Mouse (Mus musculus): ENCODE data around the gene Tnks2. TPM values are rescaled to one million over a fixed set of nuclear protein-coding genes. Genes with fewer than 3 reads are reported as not detected.
A peak's percentile ranks its signal among the peaks of the same experiment; 100 is the strongest.

The Tnks2 gene
- polyA plus RNA-seq, 1 experiment from 2014 or later, result 71.2 TPM

DNA sequence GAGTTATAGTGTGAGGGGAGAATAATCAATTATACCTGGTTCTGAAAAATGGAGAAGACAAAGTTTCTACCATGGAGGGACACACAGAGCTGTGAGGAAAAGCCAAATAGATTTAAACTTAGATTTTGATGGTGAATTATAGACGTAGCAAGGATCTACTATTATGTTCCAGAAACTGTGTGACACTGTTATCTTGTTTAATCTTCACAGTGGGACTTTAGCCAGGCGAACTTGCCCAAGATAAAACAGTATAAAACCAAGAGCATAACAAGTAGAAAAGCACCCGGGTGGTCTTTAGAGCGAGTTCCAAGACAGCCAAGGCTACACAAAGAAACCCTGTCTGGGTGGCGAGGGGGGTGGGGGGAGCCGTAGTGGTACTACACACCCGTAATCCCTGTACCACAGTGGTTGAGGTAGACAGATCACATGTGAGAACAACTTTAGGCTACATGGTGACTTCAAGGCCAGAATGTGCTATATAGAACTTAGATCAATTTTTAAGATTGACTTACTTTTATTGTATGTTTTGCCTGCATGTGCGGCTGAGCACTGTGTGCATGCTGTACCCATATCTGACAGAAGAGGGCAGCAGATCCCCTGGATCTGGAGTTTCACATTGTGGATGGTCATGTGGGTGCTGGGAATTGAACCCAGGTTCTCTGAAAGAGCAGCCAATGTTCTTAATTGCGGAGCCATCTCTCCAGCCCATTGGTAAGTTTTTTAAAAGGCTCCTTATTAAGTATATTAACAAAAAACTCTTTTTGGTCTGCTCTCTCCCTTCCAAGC lies 32.0 kb upstream of the Tnks2 start:
- no peaks in the 10 kb centered on the region for H3K27me3 ChIP-seq (ENCODE audit: control insufficient read depth, insufficient read depth, low read length)
- ATAC-seq (ENCODE audit: low read depth), result peak; percentile 46; the same call in 1 of the 2 replicates
- WGBS, result 81% methylated on average over 9 of the region's 9 CpGs

DNA sequence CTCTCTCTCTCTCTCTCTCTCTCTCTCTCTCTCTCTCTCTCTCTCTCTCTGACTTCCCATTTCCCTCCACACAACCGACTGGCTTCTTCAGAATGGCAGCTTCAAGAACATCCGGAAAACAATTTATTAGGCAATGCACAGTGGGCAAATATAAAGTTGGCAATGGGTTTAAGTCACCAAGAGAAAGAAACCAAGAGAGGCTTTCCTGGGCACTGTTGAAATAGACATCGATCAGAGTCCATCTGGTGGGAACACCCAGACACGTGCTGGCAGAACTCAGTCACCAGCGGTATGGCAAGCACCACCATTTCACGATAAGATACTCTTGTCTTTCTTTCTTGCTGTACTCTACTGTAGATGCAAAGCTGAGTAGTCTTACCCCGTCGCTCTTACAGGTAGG lies 30.6 kb upstream of the Tnks2 start:
- Histone ChIP-seq H3K36me3 (ENCODE audit: control insufficient read depth, insufficient read depth, low read length) (no peaks in the 10 kb centered on the region), H3K9me3 (ENCODE audit: control insufficient read depth, low read length) (no peaks in the 10 kb centered on the region), H3K4me3 (ENCODE audit: low read depth, low read length) (no peak overlapping the region), H3K27ac (ENCODE audit: low read depth, low read length) (no peak overlapping the region), H3K4me1 (ENCODE audit: control insufficient read depth, insufficient read depth, low read length) (no peaks in the 10 kb centered on the region), H3K27me3 (ENCODE audit: control insufficient read depth, insufficient read depth, low read length) (no peaks in the 10 kb centered on the region), H3K9ac (replicated peaks; ENCODE audit: low read depth, low read length) (no peak overlapping the region), H3K4me2 (ENCODE audit: low read depth, low read length) (no peak overlapping the region)
- WGBS, result 95% methylated on average over 8 of the region's 8 CpGs
- no peak for ATAC-seq (ENCODE audit: low read depth)

More for the DNA sequence above, 32.0 kb upstream of the Tnks2 start:
- Histone ChIP-seq H3K4me3 (ENCODE audit: low read depth, low read length) (no peak overlapping the region), H3K9me3 (ENCODE audit: control insufficient read depth, low read length) (no peaks in the 10 kb centered on the region), H3K36me3 (ENCODE audit: control insufficient read depth, insufficient read depth, low read length) (no peaks in the 10 kb centered on the region), H3K4me2 (ENCODE audit: low read depth, low read length) (no peak overlapping the region), H3K4me1 (ENCODE audit: control insufficient read depth, insufficient read depth, low read length) (no peaks in the 10 kb centered on the region), H3K9ac (replicated peaks; ENCODE audit: low read depth, low read length) (no peak overlapping the region), H3K27ac (ENCODE audit: low read depth, low read length) (no peak overlapping the region)

DNA sequence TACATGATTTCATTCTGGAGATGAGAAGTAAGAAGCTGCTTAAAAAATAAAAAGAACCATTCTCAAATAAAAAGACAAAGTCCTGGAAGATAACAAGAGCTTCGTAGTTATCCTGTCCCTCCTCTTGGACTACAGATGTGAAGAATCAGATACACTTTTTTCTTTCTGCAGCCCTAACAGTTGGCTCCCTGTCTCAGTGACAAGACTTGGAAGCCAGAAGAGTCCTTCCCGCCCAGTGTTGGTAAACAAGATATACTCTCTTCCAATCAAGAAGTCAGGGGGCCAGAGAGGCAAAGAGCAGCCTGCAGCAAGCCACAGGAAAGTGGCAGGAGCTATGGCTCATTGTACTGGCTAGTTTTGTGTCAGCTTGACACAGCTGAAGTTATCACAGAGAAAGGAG lies 27.2 kb upstream of the Tnks2 start:
- Histone ChIP-seq H3K27ac (ENCODE audit: low read depth, low read length) (no peak overlapping the region), H3K27me3 (ENCODE audit: control insufficient read depth, insufficient read depth, low read length) (no peaks in the 10 kb centered on the region), H3K9ac (replicated peaks; ENCODE audit: low read depth, low read length) (no peak overlapping the region), H3K36me3 (ENCODE audit: control insufficient read depth, insufficient read depth, low read length) (no peaks in the 10 kb centered on the region), H3K4me1 (ENCODE audit: control insufficient read depth, insufficient read depth, low read length) (no peaks in the 10 kb centered on the region), H3K9me3 (ENCODE audit: control insufficient read depth, low read length) (no peaks in the 10 kb centered on the region), H3K4me2 (ENCODE audit: low read depth, low read length) (no peak overlapping the region), H3K4me3 (ENCODE audit: low read depth, low read length) (no peak overlapping the region)
- 88% methylated on average over 2 of the region's 2 CpGs for WGBS
- ATAC-seq (ENCODE audit: low read depth), result no peak

DNA sequence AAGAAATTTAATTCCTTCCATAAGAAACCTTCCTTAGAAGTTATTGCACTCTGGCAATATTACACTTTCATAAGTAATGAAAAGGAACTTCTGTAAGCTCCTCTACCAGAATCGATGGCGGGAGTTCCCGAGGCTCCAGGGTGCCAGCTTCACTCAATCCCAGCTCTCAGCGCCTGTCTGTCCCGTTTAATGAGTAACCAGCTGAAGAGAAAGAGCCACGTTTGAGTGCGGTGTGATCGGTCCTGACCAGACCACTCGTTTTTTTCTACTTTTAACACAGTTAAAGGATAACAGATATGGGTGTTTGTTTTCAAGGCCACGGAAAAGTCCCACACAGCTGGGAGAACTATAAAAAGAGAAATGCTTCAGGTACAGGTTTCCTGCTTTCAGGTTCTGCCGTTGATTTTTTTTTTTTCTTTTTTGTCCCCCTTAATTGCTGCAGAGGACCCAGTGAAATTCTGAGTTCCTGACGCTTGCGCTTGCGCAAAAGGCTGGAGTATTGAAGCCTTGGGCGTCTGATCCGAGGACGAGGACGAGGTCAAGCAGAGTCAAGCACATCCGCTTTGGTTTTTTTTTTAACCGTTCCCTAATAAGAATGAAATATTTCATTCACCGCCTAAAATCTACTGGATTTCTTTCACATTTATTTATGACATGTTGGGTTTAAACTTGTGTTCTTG lies 25.5 kb upstream of the Tnks2 start:
- Histone ChIP-seq H3K27ac (ENCODE audit: low read depth, low read length) (no peak overlapping the region), H3K4me1 (ENCODE audit: control insufficient read depth, insufficient read depth, low read length) (no peaks in the 10 kb centered on the region), H3K27me3 (ENCODE audit: control insufficient read depth, insufficient read depth, low read length) (no peaks in the 10 kb centered on the region), H3K36me3 (ENCODE audit: control insufficient read depth, insufficient read depth, low read length) (no peaks in the 10 kb centered on the region), H3K9me3 (ENCODE audit: control insufficient read depth, low read length) (no peaks in the 10 kb centered on the region), H3K9ac (replicated peaks; ENCODE audit: low read depth, low read length) (no peak overlapping the region), H3K4me3 (ENCODE audit: low read depth, low read length) (no peak overlapping the region), H3K4me2 (ENCODE audit: low read depth, low read length) (peak overlapping the region; percentile 20; the same call in 1 of the 2 replicates)
- no peak for ATAC-seq (ENCODE audit: low read depth)
- WGBS, result 37% methylated on average over 21 of the region's 21 CpGs

DNA sequence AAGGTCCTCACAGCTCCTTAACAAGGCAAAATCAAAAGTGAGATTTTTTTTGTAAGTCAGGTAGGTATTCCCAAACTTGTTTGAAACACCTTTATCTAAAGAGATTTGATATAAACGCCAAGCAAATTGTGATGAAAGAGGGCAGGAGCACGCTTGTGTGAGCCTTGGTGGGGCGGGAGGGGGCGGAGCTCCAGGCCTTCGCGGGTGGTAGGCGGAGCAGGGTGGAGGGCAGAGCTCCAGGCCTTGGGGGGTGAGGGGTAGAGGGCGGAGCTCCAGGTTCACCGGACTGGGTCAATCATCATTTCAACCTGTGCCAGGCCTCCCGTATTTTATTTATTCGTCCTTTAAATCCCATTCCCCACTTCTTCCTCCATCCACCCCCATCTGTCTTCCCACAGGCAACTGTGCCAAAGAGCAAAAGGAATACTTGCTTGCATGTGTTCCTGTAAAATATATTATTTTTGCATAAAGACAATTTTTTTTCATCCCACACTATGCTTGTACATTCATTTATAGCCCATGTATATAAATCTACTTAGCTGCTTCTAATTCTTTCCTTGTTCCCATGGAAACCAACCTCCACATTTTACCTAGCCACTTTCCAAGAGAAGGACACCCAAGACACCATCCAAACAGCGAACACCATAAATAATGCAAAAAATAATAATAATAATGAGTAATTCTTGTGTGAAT lies 24.4 kb upstream of the Tnks2 start:
- Histone ChIP-seq H3K4me2 (ENCODE audit: low read depth, low read length) (no peak overlapping the region), H3K9me3 (ENCODE audit: control insufficient read depth, low read length) (no peaks in the 10 kb centered on the region), H3K4me3 (ENCODE audit: low read depth, low read length) (no peak overlapping the region), H3K4me1 (ENCODE audit: control insufficient read depth, insufficient read depth, low read length) (no peaks in the 10 kb centered on the region), H3K36me3 (ENCODE audit: control insufficient read depth, insufficient read depth, low read length) (no peaks in the 10 kb centered on the region), H3K27ac (ENCODE audit: low read depth, low read length) (no peak overlapping the region), H3K9ac (replicated peaks; ENCODE audit: low read depth, low read length) (no peak overlapping the region), H3K27me3 (ENCODE audit: control insufficient read depth, insufficient read depth, low read length) (no peaks in the 10 kb centered on the region)
- ATAC-seq (ENCODE audit: low read depth), result no peak
- WGBS, result 41% methylated on average over 12 of the region's 12 CpGs

DNA sequence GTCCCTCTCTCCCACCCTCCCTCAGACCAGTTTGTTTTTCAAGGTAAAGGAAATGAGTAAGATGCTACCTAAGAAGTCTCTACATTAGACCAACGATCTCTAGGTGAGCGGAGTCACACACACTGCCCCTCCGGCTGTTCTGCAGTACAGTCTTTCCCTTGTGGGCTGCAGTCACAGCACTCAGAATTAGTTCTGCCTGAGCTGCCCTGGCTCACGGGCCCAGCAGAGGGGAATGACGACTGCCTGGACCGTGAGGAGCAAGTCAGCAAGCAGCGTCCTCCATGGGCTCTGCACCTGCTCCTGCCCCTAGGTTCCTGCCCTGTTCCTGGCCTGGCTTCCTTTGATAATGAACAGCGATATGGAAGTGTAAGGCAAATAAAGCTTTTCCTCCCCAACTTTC lies 22.0 kb upstream of the Tnks2 start:
- peaks cover 3% of the 10 kb centered on the region; the same call in 1 of the 2 replicates for H3K4me1 ChIP-seq (ENCODE audit: control insufficient read depth, insufficient read depth, low read length)
- H3K9me3 ChIP-seq (ENCODE audit: control insufficient read depth, low read length), result no peaks in the 10 kb centered on the region
- H3K36me3 ChIP-seq (ENCODE audit: control insufficient read depth, insufficient read depth, low read length), result no peaks in the 10 kb centered on the region
- H3K27ac ChIP-seq (ENCODE audit: low read depth, low read length), result no peak overlapping the region
- no peaks in the 10 kb centered on the region for H3K27me3 ChIP-seq (ENCODE audit: control insufficient read depth, insufficient read depth, low read length)
- H3K4me2 ChIP-seq (ENCODE audit: low read depth, low read length), result no peak overlapping the region
- WGBS, result 32% methylated on average over 8 of the region's 8 CpGs
- H3K9ac ChIP-seq (replicated peaks; ENCODE audit: low read depth, low read length), result no peak overlapping the region
- no peak overlapping the region for H3K4me3 ChIP-seq (ENCODE audit: low read depth, low read length)
- no peak for ATAC-seq (ENCODE audit: low read depth)

DNA sequence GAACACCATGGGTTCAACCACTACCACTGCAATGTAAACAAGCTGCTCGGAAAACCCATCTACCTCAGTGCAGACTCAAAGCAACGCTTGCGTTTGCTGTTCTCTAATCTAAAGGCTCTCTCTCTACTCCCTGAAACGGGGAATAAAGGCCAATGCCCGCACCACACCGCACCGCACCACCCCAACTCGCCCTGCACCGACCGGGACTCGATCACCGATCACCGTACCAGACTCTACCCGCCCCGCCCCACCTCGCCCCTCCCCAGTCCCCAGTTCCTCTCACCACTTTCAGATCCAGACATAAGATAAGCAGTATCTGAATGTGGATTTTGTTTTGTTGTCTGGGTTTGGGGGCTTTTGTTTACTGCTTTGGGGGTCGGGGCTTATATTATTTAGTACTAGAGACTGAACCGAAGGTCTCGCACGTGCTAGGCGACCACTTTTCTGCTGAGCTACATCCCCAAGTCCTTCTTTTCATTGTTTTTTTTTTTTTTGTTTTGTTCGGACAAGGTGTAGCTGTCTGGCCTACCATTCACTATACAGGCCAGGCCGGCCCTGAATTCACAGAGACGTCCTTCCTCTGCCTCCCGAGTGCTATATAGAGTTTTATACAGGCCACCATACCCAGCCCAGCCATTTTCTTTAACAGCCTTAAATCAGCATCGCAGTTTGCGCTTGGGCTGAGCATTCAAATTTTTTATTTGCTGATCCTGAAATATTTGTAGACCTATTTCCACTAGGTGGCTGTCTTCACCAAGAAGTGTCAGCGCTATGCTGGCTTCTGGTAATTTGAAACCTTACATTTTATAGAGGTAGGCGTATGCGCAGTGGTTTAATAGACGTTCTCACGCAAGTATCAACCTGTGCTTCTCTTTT lies 18.4 kb upstream of the Tnks2 start:
- no peak overlapping the region for H3K27ac ChIP-seq (ENCODE audit: low read depth, low read length)
- peaks cover 8% of the 10 kb centered on the region; the same call in 1 of the 2 replicates for H3K4me1 ChIP-seq (ENCODE audit: control insufficient read depth, insufficient read depth, low read length)
- H3K9me3 ChIP-seq (ENCODE audit: control insufficient read depth, low read length), result no peaks in the 10 kb centered on the region
- peak; percentile 72 for ATAC-seq (ENCODE audit: low read depth)
- H3K27me3 ChIP-seq (ENCODE audit: control insufficient read depth, insufficient read depth, low read length), result no peaks in the 10 kb centered on the region
- WGBS, result 20% methylated on average over 32 of the region's 32 CpGs
- H3K36me3 ChIP-seq (ENCODE audit: control insufficient read depth, insufficient read depth, low read length), result no peaks in the 10 kb centered on the region
- H3K9ac ChIP-seq (replicated peaks; ENCODE audit: low read depth, low read length), result peak overlapping the region; percentile 22
- H3K4me3 ChIP-seq (ENCODE audit: low read depth, low read length), result no peak overlapping the region
- peak overlapping the region; percentile 40 for H3K4me2 ChIP-seq (ENCODE audit: low read depth, low read length)

DNA sequence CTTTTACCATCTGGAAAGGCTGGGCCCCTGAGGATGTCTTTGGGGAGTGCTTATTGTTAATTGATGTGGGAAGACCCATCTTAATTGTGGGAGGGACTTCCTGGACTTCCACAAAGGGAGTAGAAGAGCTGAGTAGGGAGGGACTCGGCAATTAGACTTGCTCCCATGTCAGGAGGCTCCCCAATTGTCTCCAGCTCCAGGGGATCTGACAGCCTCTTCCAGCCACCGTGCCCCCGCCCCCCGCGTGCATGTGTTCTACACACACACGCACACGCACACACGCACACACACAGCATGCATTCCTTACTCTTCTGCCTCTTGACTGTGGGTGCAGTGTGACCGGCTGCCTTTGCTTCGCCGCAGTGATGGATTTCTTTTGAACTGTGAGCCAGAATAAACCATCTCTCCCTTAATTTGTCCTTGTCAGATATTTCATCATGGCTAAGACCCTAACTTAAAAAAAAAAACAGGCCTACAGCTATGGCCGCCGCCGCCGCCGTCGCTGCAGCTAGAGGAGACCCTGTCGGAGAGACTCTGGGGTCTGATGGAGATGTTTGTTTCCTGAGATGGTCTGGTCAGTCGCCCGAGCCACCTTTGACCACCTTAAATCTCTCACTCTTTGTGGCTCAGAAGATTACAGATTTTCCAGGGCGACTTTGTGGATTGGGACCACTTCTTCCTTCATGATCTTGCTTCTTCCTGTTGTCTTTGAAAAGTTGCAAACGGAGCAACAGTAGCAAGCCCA lies 15.7 kb upstream of the Tnks2 start:
- peak overlapping the region; percentile 47; the same call in 1 of the 2 replicates for H3K9ac ChIP-seq (replicated peaks; ENCODE audit: low read depth, low read length)
- no peaks in the 10 kb centered on the region for H3K9me3 ChIP-seq (ENCODE audit: control insufficient read depth, low read length)
- peak overlapping the region; percentile 54 for H3K4me2 ChIP-seq (ENCODE audit: low read depth, low read length)
- H3K27me3 ChIP-seq (ENCODE audit: control insufficient read depth, insufficient read depth, low read length), result no peaks in the 10 kb centered on the region
- peak; percentile 70 for ATAC-seq (ENCODE audit: low read depth)
- WGBS, result 3% methylated on average over 22 of the region's 22 CpGs
- peak overlapping the region; percentile 39; the same call in 1 of the 2 replicates for H3K27ac ChIP-seq (ENCODE audit: low read depth, low read length)
- H3K4me1 ChIP-seq (ENCODE audit: control insufficient read depth, insufficient read depth, low read length), result peaks cover 8% of the 10 kb centered on the region; the same call in 1 of the 2 replicates
- no peaks in the 10 kb centered on the region for H3K36me3 ChIP-seq (ENCODE audit: control insufficient read depth, insufficient read depth, low read length)
- H3K4me3 ChIP-seq (ENCODE audit: low read depth, low read length), result peak overlapping the region; percentile 27

Data from neural tube, embryonic 14.5 days (tissue).